ENCODE assay signal across 14 mouse cellular contexts in genomic region chr2:156314811-156315210, GRCm38 (mm10).
"Had no signal": no experiment of that assay in that cellular context is flagged by ENCODE, and none has a peak within 500 bp of the region (broad histone marks: within the 10 kb centered on the region; RNA-seq: fewer than 3 reads in every experiment).

No protein-coding gene starts in this region.

- H3K27ac ChIP-seq: kidney, embryonic 15.5 days; left cerebral cortex, adult 2 months; limb, embryonic 10.5 days; liver, embryonic 12.5 days; lung, embryonic 15.5 days; midbrain, embryonic 15.5 days; neural tube, embryonic 13.5 days had no signal

- H3K4me2 ChIP-seq: kidney, embryonic 15.5 days; liver, embryonic 12.5 days; lung, embryonic 15.5 days; midbrain, embryonic 15.5 days; neural tube, embryonic 13.5 days had no signal

- H3K27me3 ChIP-seq: kidney, embryonic 15.5 days; liver, embryonic 12.5 days; lung, embryonic 15.5 days; midbrain, embryonic 15.5 days; neural tube, embryonic 13.5 days had no signal

- H3K9ac ChIP-seq: kidney, embryonic 15.5 days; liver, embryonic 12.5 days; liver, postnatal 0 days; lung, embryonic 15.5 days; midbrain, embryonic 15.5 days; neural tube, embryonic 13.5 days had no signal

- H3K4me3 ChIP-seq: kidney, embryonic 15.5 days; left cerebral cortex, adult 2 months; limb, embryonic 10.5 days; liver, embryonic 12.5 days; lung, embryonic 15.5 days; midbrain, embryonic 15.5 days; neural tube, embryonic 13.5 days had no signal

- H3K9me3 ChIP-seq: kidney, embryonic 15.5 days; limb, embryonic 10.5 days; liver, embryonic 12.5 days; lung, embryonic 15.5 days; midbrain, embryonic 15.5 days; neural tube, embryonic 13.5 days had no signal

- DNase-seq: kidney, postnatal 14 days; liver, postnatal 0 days; lung, postnatal 36 days; retina, postnatal 1 day; right cerebral cortex, postnatal 4 days; spleen, adult 18-20 months; thymus, postnatal 4 days had no signal

- ATAC-seq: liver, embryonic 12.5 days; liver, postnatal 0 days; midbrain, embryonic 15.5 days had no signal

- H3K36me3 ChIP-seq: midbrain, embryonic 15.5 days had no signal
